Mouse (Mus musculus): ENCODE data around the gene Atp13a3.
"Not testable (repeated sequence)": the region's sequence is repeated elsewhere in the genome, so short reads cannot be mapped to it uniquely, and the experiment has no call there.

Atp13a3 gene

DNA sequence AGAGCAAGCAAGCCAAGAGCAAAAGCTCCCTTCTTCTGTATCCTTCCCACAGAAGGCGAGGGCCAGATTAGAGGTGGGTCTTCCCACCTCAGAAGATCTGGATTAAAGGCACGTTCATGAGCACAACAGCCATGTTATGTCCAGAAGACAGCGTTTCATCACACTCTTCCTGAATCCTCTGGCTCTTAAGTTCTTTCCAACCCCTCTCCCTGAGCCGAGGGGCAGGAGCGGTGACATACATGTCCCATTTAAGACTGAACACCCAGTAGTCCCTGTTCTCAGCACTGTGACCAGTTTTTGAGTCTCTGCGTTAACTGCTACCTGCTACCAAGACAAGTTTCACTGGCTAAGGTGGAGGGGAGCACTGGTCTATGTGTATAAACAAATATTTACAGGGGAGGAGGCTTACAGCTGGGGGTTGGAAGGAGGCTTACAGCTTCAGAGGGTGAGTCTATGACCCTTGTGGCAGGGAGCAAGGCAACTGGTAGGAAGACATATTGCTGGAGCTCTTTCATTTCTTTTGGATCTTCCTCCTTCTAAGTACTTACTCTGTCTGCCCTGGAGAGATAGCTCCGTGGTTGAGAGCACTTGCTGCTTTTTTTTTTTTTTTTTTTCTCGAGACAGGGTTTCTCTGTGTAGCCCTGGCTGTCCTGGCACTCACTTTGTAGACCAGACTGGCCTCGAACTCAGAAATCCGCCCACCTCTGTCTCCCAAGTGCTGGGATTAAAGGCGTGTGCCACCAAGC, at the start of gene Atp13a3:
Gene Atp13a3, minus strand, starts transcription at position 51 of the 746 bp plus-strand sequence.
- no peaks in the 10 kb centered on the region for H3K27me3 ChIP-seq (ENCODE audit: control insufficient read depth, insufficient read depth, low read length, poor library complexity, severe bottlenecking)
- no peaks in the 10 kb centered on the region for H3K36me3 ChIP-seq (ENCODE audit: control insufficient read depth, insufficient read depth, low read length, poor library complexity, severe bottlenecking)
- no peak for DNase-seq (ENCODE audit: low read depth, low spot score)

DNA sequence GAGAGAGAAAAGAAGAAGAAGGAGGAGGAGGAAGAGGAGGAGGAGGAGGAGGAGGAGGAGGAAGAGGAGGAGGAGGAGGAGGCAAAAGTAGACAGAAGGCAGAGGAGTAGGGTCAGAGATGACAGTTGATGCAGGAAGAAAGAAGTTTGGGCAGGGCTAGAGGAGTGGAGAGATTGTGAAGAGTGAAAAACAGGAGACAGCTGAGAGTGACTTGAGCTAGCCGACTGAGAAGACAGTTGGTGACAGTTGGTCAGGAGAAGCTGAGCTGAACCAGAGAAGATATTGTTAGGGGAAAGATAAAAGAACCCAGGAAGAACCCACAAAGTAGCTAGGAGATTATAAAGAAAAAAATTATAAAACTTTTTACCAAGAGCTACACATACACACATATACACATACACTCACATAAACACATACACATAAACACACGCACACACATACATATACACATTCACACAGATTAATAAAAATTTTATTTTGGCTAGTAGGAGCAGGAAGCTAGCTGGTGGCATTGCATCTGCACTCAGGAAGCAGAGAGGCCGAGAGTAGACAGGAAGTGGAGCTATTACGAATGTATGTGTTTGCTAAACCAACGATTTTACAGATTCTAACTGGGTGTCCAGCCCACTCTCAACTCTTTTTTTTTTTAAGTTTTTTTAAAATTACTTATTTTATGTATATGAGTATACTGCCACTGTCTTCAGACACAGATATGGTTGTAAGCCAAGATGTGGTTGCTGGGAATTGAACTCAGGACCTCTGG, 47.6 kb upstream of the Atp13a3 start:
- H3K27me3 ChIP-seq (ENCODE audit: control insufficient read depth, insufficient read depth, low read length, poor library complexity, severe bottlenecking) = no peaks in the 10 kb centered on the region
- peak; percentile 12 for DNase-seq (ENCODE audit: low read depth, low spot score)
- no peaks in the 10 kb centered on the region for H3K36me3 ChIP-seq (ENCODE audit: control insufficient read depth, insufficient read depth, low read length, poor library complexity, severe bottlenecking)

DNA sequence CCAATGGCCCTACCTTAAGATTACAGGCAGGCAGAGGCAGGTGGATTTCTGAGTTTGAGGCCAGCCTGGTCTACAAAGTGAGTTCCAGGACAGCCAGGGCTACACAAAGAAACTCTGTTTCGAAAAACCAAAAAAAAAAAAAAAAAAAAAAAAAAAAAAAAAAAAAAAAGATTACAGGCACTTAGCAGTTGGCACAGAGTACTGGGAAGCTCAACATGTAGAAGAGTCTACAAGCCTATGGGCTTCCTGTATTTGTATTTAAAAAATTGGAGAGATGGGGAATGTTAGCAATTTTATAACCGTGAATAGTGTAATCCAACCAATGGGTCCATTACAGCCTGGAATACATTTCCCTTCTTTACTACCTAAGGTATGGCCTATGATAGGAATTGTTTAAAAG, 45.4 kb upstream of the Atp13a3 start:
- DNase-seq (ENCODE audit: low read depth, low spot score); H3K27me3 ChIP-seq (ENCODE audit: control insufficient read depth, insufficient read depth, low read length, poor library complexity, severe bottlenecking): not testable (repeated sequence)

DNA sequence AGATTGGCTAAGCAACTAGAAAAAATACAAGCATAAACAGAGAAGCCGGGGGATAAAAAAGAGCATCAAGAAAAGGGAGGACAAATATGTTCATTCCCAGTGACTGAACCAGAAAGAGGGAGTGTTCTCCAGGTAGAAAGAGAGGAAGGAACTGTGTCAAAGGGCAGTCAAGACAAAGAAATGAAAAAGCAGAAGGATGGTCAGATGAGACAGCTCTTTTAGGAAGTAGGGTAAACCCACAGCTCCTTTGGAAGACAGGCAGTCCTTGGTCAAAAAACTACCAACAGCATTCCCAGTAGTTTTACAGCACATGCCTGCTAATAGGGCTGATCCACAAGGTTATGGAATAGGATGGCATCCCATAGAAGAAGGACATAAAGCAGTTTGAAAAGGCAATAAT, 43.2 kb upstream of the Atp13a3 start:
- Histone ChIP-seq H3K36me3 (ENCODE audit: control insufficient read depth, insufficient read depth, low read length, poor library complexity, severe bottlenecking) (no peaks in the 10 kb centered on the region), H3K27me3 (ENCODE audit: control insufficient read depth, insufficient read depth, low read length, poor library complexity, severe bottlenecking) (no peaks in the 10 kb centered on the region)
- no peak for DNase-seq (ENCODE audit: low read depth, low spot score)

More for the DNA sequence above, 45.4 kb upstream of the Atp13a3 start:
- H3K36me3 ChIP-seq (ENCODE audit: control insufficient read depth, insufficient read depth, low read length, poor library complexity, severe bottlenecking) = not testable (repeated sequence)

DNA sequence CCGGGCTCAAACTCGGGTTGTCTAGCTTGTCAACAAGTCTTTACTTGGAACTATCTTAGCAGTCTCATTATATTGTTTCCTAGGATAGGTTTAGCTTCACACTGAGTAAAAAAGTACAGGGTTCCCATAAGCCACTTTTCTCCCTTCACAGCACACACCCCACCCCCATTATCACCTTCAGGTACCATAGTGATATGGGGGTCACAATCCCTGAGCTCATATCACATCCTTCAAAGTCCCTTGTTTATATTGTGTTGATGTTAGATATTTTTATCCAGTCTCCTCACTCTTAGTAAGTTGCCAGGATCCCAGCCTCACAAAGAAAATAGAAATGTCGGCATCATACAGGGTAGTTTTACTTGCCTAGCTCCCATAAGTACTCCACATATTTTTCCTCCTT, 42.4 kb upstream of the Atp13a3 start:
- Histone ChIP-seq H3K27me3 (ENCODE audit: control insufficient read depth, insufficient read depth, low read length, poor library complexity, severe bottlenecking) (no peaks in the 10 kb centered on the region), H3K36me3 (ENCODE audit: control insufficient read depth, insufficient read depth, low read length, poor library complexity, severe bottlenecking) (no peaks in the 10 kb centered on the region)
- no peak for DNase-seq (ENCODE audit: low read depth, low spot score)

DNA sequence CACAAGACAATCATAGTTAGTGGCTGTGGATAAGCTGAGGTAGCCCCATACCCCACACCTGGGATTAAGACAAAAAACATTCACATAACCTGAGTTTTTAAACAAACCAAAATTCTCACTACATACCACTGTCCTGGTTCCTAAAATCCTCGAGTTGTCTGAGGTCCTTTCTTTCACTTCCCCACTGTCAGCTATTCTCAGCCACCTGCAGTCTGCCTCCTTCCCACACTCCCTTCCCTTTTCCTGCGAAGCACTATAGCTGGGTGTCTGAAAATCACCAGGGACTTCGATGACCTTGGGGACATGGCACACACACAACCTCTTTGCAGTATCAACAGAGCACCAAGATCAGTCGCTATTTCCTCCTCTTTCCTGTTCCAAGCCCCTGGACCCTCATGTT, 41.9 kb upstream of the Atp13a3 start:
- DNase-seq (ENCODE audit: low read depth, low spot score) = no peak
- no peaks in the 10 kb centered on the region for H3K27me3 ChIP-seq (ENCODE audit: control insufficient read depth, insufficient read depth, low read length, poor library complexity, severe bottlenecking)

DNA sequence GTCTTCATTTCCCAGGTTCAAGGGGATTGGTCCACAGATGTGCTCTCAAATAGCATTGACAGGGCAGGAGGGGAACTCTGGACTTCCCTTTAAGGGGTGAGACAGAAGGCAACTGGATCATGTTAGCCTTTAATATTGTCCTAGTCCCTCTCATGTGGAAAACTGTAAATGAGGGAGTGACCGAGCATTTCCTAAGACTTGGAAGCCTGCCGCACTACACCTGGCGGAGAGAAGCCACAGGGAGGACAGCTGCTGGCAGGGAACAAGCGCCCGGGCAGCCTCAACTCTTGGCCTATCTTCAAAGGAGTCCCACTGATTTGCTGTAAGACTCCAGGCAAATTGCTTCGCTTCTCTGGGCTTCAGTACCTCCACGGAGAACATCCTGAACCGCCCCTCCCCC, 37.6 kb upstream of the Atp13a3 start:
- DNase-seq (ENCODE audit: low read depth, low spot score) = no peak
- no peaks in the 10 kb centered on the region for H3K27me3 ChIP-seq (ENCODE audit: control insufficient read depth, insufficient read depth, low read length, poor library complexity, severe bottlenecking)
- H3K36me3 ChIP-seq (ENCODE audit: control insufficient read depth, insufficient read depth, low read length, poor library complexity, severe bottlenecking) = no peaks in the 10 kb centered on the region

More for the DNA sequence above, 41.9 kb upstream of the Atp13a3 start:
- no peaks in the 10 kb centered on the region for H3K36me3 ChIP-seq (ENCODE audit: control insufficient read depth, insufficient read depth, low read length, poor library complexity, severe bottlenecking)

DNA sequence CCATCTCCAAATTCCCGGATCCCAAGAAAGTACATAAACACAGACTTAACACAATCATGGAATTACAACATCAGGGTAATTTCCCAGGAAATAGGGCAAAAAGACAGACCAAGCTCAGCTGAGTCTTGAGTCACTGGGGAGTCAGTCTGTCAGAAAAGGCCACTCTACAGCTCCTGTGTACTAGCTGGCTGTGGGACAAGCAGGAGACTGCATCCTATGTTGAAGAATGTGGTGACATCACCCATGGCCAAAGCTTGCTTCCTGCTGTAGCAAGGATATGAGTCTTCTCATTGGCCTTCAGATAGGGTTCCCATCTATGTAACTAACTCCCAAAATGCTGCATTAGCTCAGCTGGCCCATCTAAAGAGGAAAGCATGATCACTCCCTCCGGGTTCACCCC, 36.7 kb upstream of the Atp13a3 start:
- H3K36me3 ChIP-seq (ENCODE audit: control insufficient read depth, insufficient read depth, low read length, poor library complexity, severe bottlenecking) = no peaks in the 10 kb centered on the region
- DNase-seq (ENCODE audit: low read depth, low spot score) = no peak

DNA sequence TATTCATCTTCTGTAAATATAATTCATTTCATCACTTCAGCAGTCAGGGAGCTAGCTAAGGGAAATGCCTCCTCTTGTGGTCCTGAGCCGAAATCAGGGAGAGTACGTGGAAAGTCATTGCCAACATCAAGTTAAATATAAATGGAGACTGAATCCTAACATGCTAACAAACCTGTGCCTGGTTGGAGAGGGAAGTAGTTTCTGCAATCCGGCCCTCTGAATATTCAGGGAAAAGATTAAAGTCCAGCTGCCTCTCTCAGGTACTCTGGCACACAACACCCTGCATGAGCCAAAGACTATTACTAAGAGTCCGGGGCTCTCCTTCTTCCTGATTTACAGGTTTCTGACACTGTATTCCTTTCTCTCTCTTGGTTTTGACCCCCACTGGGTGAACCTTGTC, 35.6 kb upstream of the Atp13a3 start:
- H3K36me3 ChIP-seq (ENCODE audit: control insufficient read depth, insufficient read depth, low read length, poor library complexity, severe bottlenecking) = no peaks in the 10 kb centered on the region
- no peak for DNase-seq (ENCODE audit: low read depth, low spot score)

More for the DNA sequence above, 36.7 kb upstream of the Atp13a3 start:
- no peaks in the 10 kb centered on the region for H3K27me3 ChIP-seq (ENCODE audit: control insufficient read depth, insufficient read depth, low read length, poor library complexity, severe bottlenecking)

DNA sequence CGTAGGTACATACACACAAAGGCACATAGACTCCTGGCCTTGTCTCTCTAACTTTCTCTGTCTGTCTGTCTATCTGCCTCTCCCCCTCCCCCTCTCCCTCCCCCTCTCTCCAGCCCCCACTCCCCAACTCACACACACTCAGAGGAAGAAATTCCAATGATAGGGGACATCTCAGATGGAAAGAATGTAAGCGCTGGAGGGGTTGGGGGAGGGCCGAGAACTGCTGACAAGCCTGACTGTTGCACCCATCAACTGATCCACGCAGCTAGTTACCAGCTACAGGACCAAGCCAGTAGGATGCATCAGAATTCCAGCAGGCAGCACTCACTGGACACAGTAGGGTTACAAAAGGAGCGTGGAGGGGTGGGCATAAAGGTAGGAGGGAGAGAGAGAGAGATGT, 34.1 kb upstream of the Atp13a3 start:
- Histone ChIP-seq H3K27me3 (ENCODE audit: control insufficient read depth, insufficient read depth, low read length, poor library complexity, severe bottlenecking) (no peaks in the 10 kb centered on the region), H3K36me3 (ENCODE audit: control insufficient read depth, insufficient read depth, low read length, poor library complexity, severe bottlenecking) (no peaks in the 10 kb centered on the region)
- DNase-seq (ENCODE audit: low read depth, low spot score) = no peak

More for the DNA sequence above, 35.6 kb upstream of the Atp13a3 start:
- H3K27me3 ChIP-seq (ENCODE audit: control insufficient read depth, insufficient read depth, low read length, poor library complexity, severe bottlenecking) = no peaks in the 10 kb centered on the region

DNA sequence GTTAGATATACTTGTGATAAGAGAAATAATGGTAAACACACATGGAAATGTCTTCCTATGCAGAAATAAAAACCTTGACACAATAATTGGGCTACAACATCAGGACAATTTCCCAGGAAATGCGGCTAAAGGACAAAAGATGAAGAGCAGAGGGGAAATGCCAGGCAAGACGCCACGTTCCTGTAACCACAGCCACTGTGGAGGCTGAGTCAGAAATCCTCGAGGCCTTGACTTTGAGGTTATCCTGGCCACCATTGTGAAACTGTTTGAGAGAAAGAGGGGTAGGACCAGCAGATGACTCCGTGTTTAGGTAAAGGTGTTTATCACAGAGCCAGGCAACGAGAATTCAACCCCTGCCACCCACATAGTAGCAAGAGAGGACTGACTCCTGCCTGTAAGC, 33.6 kb upstream of the Atp13a3 start:
- no peak for DNase-seq (ENCODE audit: low read depth, low spot score)
- Histone ChIP-seq H3K36me3 (ENCODE audit: control insufficient read depth, insufficient read depth, low read length, poor library complexity, severe bottlenecking) (no peaks in the 10 kb centered on the region), H3K27me3 (ENCODE audit: control insufficient read depth, insufficient read depth, low read length, poor library complexity, severe bottlenecking) (no peaks in the 10 kb centered on the region)

DNA sequence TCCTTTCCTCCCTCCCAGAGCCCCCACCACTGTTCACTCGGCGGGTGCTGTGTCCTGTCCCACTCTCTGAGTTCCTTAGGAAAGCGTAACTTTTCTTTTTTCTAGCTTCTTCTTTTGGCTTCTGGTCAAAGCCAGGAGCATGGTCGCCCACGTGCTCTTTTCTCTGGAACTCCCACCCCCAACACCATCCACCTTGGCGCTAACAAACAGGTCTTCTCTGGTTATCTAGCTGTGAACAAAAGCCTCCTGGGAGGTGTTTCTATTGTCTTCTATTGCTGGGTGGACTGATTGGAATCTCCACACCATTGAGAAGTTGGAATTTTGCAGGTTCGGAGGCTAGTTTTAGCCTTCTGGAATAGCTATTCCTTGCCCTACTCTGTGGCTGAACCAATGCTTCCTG, 30.5 kb upstream of the Atp13a3 start:
- no peak for DNase-seq (ENCODE audit: low read depth, low spot score)
- no peaks in the 10 kb centered on the region for H3K27me3 ChIP-seq (ENCODE audit: control insufficient read depth, insufficient read depth, low read length, poor library complexity, severe bottlenecking)
- no peaks in the 10 kb centered on the region for H3K36me3 ChIP-seq (ENCODE audit: control insufficient read depth, insufficient read depth, low read length, poor library complexity, severe bottlenecking)

DNA sequence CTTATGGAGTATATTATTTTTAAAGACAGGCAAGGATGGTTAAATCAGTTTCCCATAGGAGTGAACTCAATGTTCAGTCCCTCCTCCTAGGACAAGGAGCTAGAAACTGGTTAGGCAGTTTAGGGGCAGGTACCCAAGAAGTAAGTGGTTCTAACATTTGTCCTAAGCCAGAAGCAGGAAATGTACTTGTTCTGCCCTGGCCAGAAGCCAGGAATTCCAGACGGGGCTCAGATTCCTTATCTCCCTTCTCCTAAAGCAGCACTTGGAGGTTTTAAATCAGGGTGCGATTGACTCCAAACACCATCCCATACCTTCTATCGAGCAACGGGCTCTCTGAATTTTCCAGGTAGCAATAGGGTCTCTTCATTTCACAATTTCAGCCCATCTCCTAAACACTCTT, 29.6 kb upstream of the Atp13a3 start:
- no peak for DNase-seq (ENCODE audit: low read depth, low spot score)
- Histone ChIP-seq H3K27me3 (ENCODE audit: control insufficient read depth, insufficient read depth, low read length, poor library complexity, severe bottlenecking) (no peaks in the 10 kb centered on the region), H3K36me3 (ENCODE audit: control insufficient read depth, insufficient read depth, low read length, poor library complexity, severe bottlenecking) (no peaks in the 10 kb centered on the region)

DNA sequence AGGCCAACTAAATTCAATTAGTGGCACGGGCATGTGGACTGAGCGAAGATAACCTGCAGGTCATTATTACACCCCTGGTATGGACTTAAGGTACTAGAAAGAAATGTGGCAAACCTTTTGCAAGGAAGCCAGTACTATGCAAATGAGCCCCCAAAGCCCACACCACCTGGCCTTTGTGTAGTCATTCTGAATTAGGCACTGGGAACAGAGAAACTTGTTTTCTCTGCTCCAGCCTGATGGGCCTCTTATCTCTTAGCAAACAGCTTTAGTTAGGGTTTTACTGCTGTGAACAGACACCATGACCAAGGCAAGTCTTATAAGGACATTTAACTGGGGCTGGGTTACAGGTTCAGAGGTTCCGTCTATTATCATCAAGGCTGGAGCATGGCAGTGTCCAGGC, 27.4 kb upstream of the Atp13a3 start:
- H3K36me3 ChIP-seq (ENCODE audit: control insufficient read depth, insufficient read depth, low read length, poor library complexity, severe bottlenecking) = no peaks in the 10 kb centered on the region
- no peaks in the 10 kb centered on the region for H3K27me3 ChIP-seq (ENCODE audit: control insufficient read depth, insufficient read depth, low read length, poor library complexity, severe bottlenecking)
- peak; percentile 43 for DNase-seq (ENCODE audit: low read depth, low spot score)

DNA sequence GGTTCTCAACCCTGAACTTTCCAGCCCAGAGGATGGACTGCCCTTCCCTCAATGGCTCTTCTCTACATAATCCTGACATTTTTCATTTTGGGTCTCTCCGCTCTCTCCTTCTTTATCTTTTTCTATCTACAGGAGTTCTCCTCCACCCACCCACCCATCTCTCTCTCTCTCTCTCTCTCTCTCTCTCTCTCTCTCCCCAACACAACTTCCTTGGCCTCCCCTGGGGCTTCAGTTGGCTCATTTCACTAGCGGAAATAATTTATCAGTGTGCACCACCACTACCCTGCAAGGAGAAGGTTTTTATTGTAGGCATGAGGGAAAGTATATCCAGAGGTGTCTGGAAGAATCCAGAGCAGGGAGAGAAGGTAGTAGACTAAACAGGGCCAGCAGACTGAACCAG, 26.3 kb upstream of the Atp13a3 start:
- no peaks in the 10 kb centered on the region for H3K27me3 ChIP-seq (ENCODE audit: control insufficient read depth, insufficient read depth, low read length, poor library complexity, severe bottlenecking)
- DNase-seq (ENCODE audit: low read depth, low spot score) = no peak
- no peaks in the 10 kb centered on the region for H3K36me3 ChIP-seq (ENCODE audit: control insufficient read depth, insufficient read depth, low read length, poor library complexity, severe bottlenecking)
